In the genomic region with DNA sequence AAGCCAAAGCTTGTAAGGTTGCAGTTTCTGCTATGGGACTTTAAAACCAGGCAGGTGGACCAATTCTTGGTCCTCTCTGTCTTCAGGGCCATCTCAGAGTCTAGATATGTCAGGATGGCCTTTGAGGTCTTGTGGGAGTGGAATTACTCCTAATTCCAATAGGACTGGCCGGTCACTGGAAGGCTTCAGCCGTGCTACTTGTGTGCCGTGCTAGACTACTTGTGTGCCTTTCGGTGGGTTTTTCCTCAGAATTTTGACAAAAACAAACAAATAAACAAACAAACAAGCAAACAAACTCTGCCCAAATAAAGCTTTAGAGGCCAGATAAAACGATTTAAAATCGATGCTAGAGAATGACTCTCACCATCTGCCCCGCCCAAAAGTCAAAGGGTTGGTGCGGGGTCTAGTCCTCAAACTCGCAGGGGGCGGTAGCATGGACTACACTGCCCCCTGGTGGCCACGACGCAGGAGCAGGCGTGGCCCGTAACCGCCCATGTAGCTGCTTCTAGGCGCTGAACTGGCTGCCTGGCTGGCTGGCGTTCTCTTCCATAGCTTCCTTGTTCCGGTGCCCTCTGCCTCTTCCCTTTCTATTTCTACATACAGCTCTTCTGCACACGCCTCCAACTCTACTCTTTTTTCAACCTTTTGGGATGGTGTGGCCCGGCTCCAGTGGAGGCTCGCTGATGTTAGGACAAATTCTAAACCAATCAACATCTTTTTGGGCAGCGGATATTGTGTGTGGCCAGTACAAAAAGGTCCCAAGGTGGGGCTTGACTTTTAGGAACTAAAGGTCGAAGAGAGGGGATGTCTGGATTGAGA, we compare ENCODE assay signal across 8 mouse cellular contexts. TPM values are rescaled to one million over a fixed set of nuclear protein-coding genes. Genes with fewer than 3 reads are reported as not detected.
DNase-seq lines count a peak whose midpoint lies in the region; ATAC-seq lines count a peak whose summit lies in the region.

No protein-coding gene starts in this region.

- H3K27me3 ChIP-seq in embryonic facial prominence, embryonic 14.5 days (replicated peaks; ENCODE audit: control insufficient read depth, insufficient read depth, low read length), result no peaks in the 10 kb centered on the region
- H3K27me3 ChIP-seq in heart, embryonic 11.5 days (ENCODE audit: control insufficient read depth, insufficient read depth, low read length), result no peaks in the 10 kb centered on the region
- no peaks in the 10 kb centered on the region for H3K27me3 ChIP-seq in kidney, embryonic 15.5 days

- H3K9ac ChIP-seq in embryonic facial prominence, embryonic 14.5 days (ENCODE audit: low read depth, low read length), result peak overlapping the region; percentile 41; the same call in 1 of the 2 replicates
- H3K9ac ChIP-seq in heart, embryonic 11.5 days (ENCODE audit: low read depth, low read length), result peak overlapping the region; percentile 34; the same call in 1 of the 2 replicates
- H3K9ac ChIP-seq in kidney, embryonic 15.5 days, result 0 out of 2 replicates have a peak overlapping the region, but pooled peaks have one; percentile 11

- H3K4me1 ChIP-seq in embryonic facial prominence, embryonic 14.5 days (ENCODE audit: control insufficient read depth, insufficient read depth, low read length), result peaks cover 8% of the 10 kb centered on the region; the same call in 1 of the 2 replicates
- peaks cover 18% of the 10 kb centered on the region for H3K4me1 ChIP-seq in heart, embryonic 11.5 days (ENCODE audit: control insufficient read depth, insufficient read depth, low read length)
- H3K4me1 ChIP-seq in kidney, embryonic 15.5 days, result peaks cover 15% of the 10 kb centered on the region

- peak overlapping the region; percentile 45 for H3K4me2 ChIP-seq in embryonic facial prominence, embryonic 14.5 days (ENCODE audit: low read depth, low read length)
- H3K4me2 ChIP-seq in heart, embryonic 11.5 days, result peak overlapping the region; percentile 47
- peak overlapping the region; percentile 52 for H3K4me2 ChIP-seq in kidney, embryonic 15.5 days

- peak; percentile 96 for ATAC-seq in embryonic facial prominence, embryonic 14.5 days (ENCODE audit: low read depth)
- peak; percentile 80 for ATAC-seq in heart, embryonic 11.5 days (replicated peaks; ENCODE audit: insufficient number of reproducible peaks, low FRiP score, low TSS enrichment)
- peak; percentile 94 for ATAC-seq in kidney, embryonic 15.5 days (replicated peaks; ENCODE audit: low FRiP score)

- H3K4me3 ChIP-seq in embryonic facial prominence, embryonic 14.5 days (ENCODE audit: low read depth, low read length), result no peak overlapping the region
- H3K4me3 ChIP-seq in heart, embryonic 11.5 days (ENCODE audit: low read depth, low read length), result 0 out of 2 replicates have a peak overlapping the region, but pooled peaks have one; percentile 12
- H3K4me3 ChIP-seq in kidney, embryonic 15.5 days (replicated peaks), result peak overlapping the region; percentile 27

- DNase-seq in 416B (ENCODE audit: low read depth), result peak; percentile 85
- DNase-seq in adrenal gland, postnatal 4 days (ENCODE audit: low spot score in 2 of 2), result peak; percentile 61 to 67
- peak; percentile 89 for DNase-seq in embryonic facial prominence, embryonic 14.5 days (ENCODE audit: low spot score)
- peak; percentile 83 for DNase-seq in liver
- peak; percentile 44 to 67 for DNase-seq in monocyte, adult 2 months (ENCODE audit: low read depth in 1 of 2, low spot score in 2 of 2)
- DNase-seq in spleen, postnatal 14 days (ENCODE audit: low spot score in 2 of 2), result peak; percentile 68 to 79

- no peak overlapping the region for H3K27ac ChIP-seq in embryonic facial prominence, embryonic 14.5 days (replicated peaks; ENCODE audit: low read depth, low read length)
- no peak overlapping the region for H3K27ac ChIP-seq in heart, embryonic 11.5 days (ENCODE audit: low read depth, low read length)
- no peak overlapping the region for H3K27ac ChIP-seq in kidney, embryonic 15.5 days

- WGBS in embryonic facial prominence, embryonic 14.5 days, result 19% methylated on average over 22 of the region's 23 CpGs
- 19% methylated on average over 23 of the region's 23 CpGs for WGBS in heart, embryonic 11.5 days (ENCODE audit: insufficient replicate concordance)
- 14% methylated on average over 23 of the region's 23 CpGs for WGBS in kidney, embryonic 15.5 days

- H3K36me3 ChIP-seq in embryonic facial prominence, embryonic 14.5 days (ENCODE audit: control insufficient read depth, insufficient read depth, low read length), result no peaks in the 10 kb centered on the region
- no peaks in the 10 kb centered on the region for H3K36me3 ChIP-seq in heart, embryonic 11.5 days (ENCODE audit: control insufficient read depth, insufficient read depth, low read length)
- no peaks in the 10 kb centered on the region for H3K36me3 ChIP-seq in kidney, embryonic 15.5 days

- no peaks in the 10 kb centered on the region for H3K9me3 ChIP-seq in embryonic facial prominence, embryonic 14.5 days (ENCODE audit: control insufficient read depth, low read length)
- H3K9me3 ChIP-seq in heart, embryonic 11.5 days (replicated peaks; ENCODE audit: control insufficient read depth, low read length), result no peaks in the 10 kb centered on the region
- H3K9me3 ChIP-seq in kidney, embryonic 15.5 days (replicated peaks), result no peaks in the 10 kb centered on the region

RNA-seq across cellular contexts. Expression of a gene that starts 5.4 kb away (rescaled TPM):
- total RNA-seq in adrenal gland, postnatal 4 days (2021), result not detected
- polyA plus RNA-seq in embryonic facial prominence, embryonic 14.5 days (2014; fragmentation: Nextera tagmentation; extraction: Ambion mirVana), result not detected in 2 replicates
- not detected in 2 replicates for polyA plus RNA-seq in heart, embryonic 11.5 days (2014; fragmentation: Nextera tagmentation; extraction: Ambion mirVana)
- polyA plus RNA-seq in kidney, embryonic 15.5 days (2015; fragmentation: Nextera tagmentation; extraction: Ambion mirVana), result not detected in 2 replicates

RNA-seq across cellular contexts. Expression of a gene that starts 53.0 kb away (rescaled TPM):
- 10 to 100 TPM; 23.7 to 25.1 TPM for total RNA-seq in adrenal gland, postnatal 4 days (2021)
- 10.8 and 13.7 TPM in 2 replicates for polyA plus RNA-seq in embryonic facial prominence, embryonic 14.5 days (2014; fragmentation: Nextera tagmentation; extraction: Ambion mirVana)
- 8.4 and 12.2 TPM in 2 replicates for polyA plus RNA-seq in heart, embryonic 11.5 days (2014; fragmentation: Nextera tagmentation; extraction: Ambion mirVana)
- 19.4 and 22.0 TPM in 2 replicates for polyA plus RNA-seq in kidney, embryonic 15.5 days (2015; fragmentation: Nextera tagmentation; extraction: Ambion mirVana)
